Mouse (Mus musculus): Measurements from ENCODE around the gene Fbf1. TPM values are rescaled to one million over a fixed set of nuclear protein-coding genes. Genes with fewer than 3 reads are reported as not detected.

The Fbf1 gene
- polyA plus RNA-seq, 1 experiment from 2014 or later, result 67.7 TPM

GRCm38 (mm10) chr11:116174775-116175448, 6.9 kb upstream of the Fbf1 start:
- Histone ChIP-seq H3K36me3 (replicated peaks) (peaks cover 76% of the 10 kb centered on the region), H3K4me3 (no peak overlapping the region), H3K4me1 (no peaks in the 10 kb centered on the region), H3K9me3 (no peaks in the 10 kb centered on the region), H3K27me3 (ENCODE audit: poor library complexity, severe bottlenecking) (no peaks in the 10 kb centered on the region), H3K27ac (no peak overlapping the region)
- WGBS, result 92% methylated on average over 22 of the region's 22 CpGs
- DNase-seq (ENCODE audit: extremely low spot score, low spot score), result no peak

GRCm38 (mm10) chr11:116171959-116172358, 4.0 kb upstream of the Fbf1 start:
- H3K4me1 ChIP-seq, result peaks cover 15% of the 10 kb centered on the region
- no peak for DNase-seq (ENCODE audit: extremely low spot score, low spot score)
- peaks cover 6% of the 10 kb centered on the region; the same call in 1 of the 2 replicates for H3K27me3 ChIP-seq (ENCODE audit: poor library complexity, severe bottlenecking)
- peaks cover 48% of the 10 kb centered on the region for H3K36me3 ChIP-seq (replicated peaks)
- no peaks in the 10 kb centered on the region for H3K9me3 ChIP-seq
- 90% methylated on average over 2 of the region's 2 CpGs for WGBS
- no peak overlapping the region for H3K4me3 ChIP-seq
- no peak overlapping the region for H3K27ac ChIP-seq

- Histone ChIP-seq H3K36me3 (replicated peaks) (peaks cover 44% of the 10 kb centered on the region), H3K27me3 (ENCODE audit: poor library complexity, severe bottlenecking) (peaks cover 6% of the 10 kb centered on the region; the same call in 1 of the 2 replicates), H3K4me1 (peaks cover 29% of the 10 kb centered on the region), H3K9me3 (no peaks in the 10 kb centered on the region), H3K4me3 (no peak overlapping the region), H3K27ac (no peak overlapping the region)
- no peak for DNase-seq (ENCODE audit: extremely low spot score, low spot score)
- WGBS, result 87% methylated on average over 5 of the region's 5 CpGs
Measured at GRCm38 (mm10) chr11:116170003-116170800, 2.2 kb upstream of the Fbf1 start.

GRCm38 (mm10) chr11:116169214-116169613, 1.2 kb upstream of the Fbf1 start:
- Histone ChIP-seq H3K4me1 (peaks cover 29% of the 10 kb centered on the region), H3K9me3 (no peaks in the 10 kb centered on the region), H3K27me3 (ENCODE audit: poor library complexity, severe bottlenecking) (peaks cover 6% of the 10 kb centered on the region; the same call in 1 of the 2 replicates), H3K4me3 (peak overlapping the region; percentile 68; the same call in 1 of the 2 replicates), H3K27ac (no peak overlapping the region), H3K36me3 (replicated peaks) (peaks cover 44% of the 10 kb centered on the region)
- 86% methylated on average over 3 of the region's 3 CpGs for WGBS
- DNase-seq (ENCODE audit: extremely low spot score, low spot score), result no peak

DNA sequence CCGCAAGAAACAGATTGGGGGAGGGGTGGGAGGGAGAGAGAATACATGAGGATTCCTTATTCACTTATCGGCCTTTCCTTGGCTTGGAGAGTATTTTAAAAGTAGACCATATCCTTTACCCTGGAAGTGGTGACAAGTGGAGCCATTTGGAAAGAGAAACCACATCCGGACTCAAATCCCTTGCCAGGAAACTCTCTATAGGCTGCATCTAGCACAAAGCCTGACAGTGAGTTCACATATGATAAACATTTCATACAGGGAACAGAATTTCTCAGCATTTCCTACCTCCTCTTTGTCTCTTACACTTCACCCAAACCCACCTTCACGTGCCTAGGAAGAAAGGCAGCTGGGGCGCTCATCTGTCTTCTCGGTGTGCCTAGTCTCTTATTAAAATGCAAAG, 734 bp downstream of the Fbf1 start:
- H3K36me3 ChIP-seq (replicated peaks), result peaks cover 41% of the 10 kb centered on the region
- no peaks in the 10 kb centered on the region for H3K9me3 ChIP-seq
- WGBS, result 21% methylated on average over 6 of the region's 6 CpGs
- H3K4me1 ChIP-seq, result peaks cover 47% of the 10 kb centered on the region
- peaks cover 6% of the 10 kb centered on the region; the same call in 1 of the 2 replicates for H3K27me3 ChIP-seq (ENCODE audit: poor library complexity, severe bottlenecking)
- H3K27ac ChIP-seq, result peak overlapping the region; percentile 92
- DNase-seq (ENCODE audit: extremely low spot score, low spot score), result no peak
- peak overlapping the region; percentile 68 for H3K4me3 ChIP-seq

- H3K27ac ChIP-seq, result peak overlapping the region; percentile 66
Measured at GRCm38 (mm10) chr11:116163002-116163401, 5.0 kb downstream of the Fbf1 start.

DNA sequence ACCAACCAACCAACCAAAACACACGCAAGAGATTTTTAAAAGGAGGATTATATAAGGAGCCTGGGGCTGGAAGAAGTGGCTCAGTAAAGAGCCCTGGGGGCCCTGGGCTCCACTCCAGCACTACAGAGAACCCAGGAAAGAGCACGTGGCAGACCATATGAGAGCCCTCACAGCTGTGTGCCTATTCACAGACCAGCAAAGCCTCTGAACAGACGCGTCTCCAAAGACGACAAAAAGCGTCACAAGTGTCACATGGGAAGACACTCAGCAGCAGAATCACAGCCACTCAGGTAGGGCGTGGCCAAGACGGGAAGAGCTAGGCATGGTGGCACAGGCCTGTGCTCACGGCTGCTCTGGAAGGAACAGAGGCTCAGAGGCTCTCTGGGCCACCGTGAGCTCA, 5.8 kb downstream of the Fbf1 start:
- peaks cover 43% of the 10 kb centered on the region for H3K4me1 ChIP-seq
- 85% methylated on average over 10 of the region's 10 CpGs for WGBS
- H3K27ac ChIP-seq, result peak overlapping the region; percentile 66; the same call in 1 of the 2 replicates
- H3K36me3 ChIP-seq (replicated peaks), result peaks cover 89% of the 10 kb centered on the region
- no peaks in the 10 kb centered on the region for H3K9me3 ChIP-seq
- no peaks in the 10 kb centered on the region for H3K27me3 ChIP-seq (ENCODE audit: poor library complexity, severe bottlenecking)
- no peak for DNase-seq (ENCODE audit: extremely low spot score, low spot score)
- no peak overlapping the region for H3K4me3 ChIP-seq

More at GRCm38 (mm10) chr11:116163002-116163401, 5.0 kb downstream of the Fbf1 start:
- Histone ChIP-seq H3K4me3 (no peak overlapping the region), H3K9me3 (no peaks in the 10 kb centered on the region), H3K4me1 (peaks cover 47% of the 10 kb centered on the region), H3K36me3 (replicated peaks) (peaks cover 80% of the 10 kb centered on the region), H3K27me3 (ENCODE audit: poor library complexity, severe bottlenecking) (no peaks in the 10 kb centered on the region)
- DNase-seq (ENCODE audit: extremely low spot score, low spot score), result no peak
- 45% methylated on average over 9 of the region's 9 CpGs for WGBS

- Histone ChIP-seq H3K9me3 (no peaks in the 10 kb centered on the region), H3K36me3 (replicated peaks) (peaks cover 97% of the 10 kb centered on the region), H3K27me3 (ENCODE audit: poor library complexity, severe bottlenecking) (no peaks in the 10 kb centered on the region), H3K27ac (no peak overlapping the region), H3K4me3 (no peak overlapping the region), H3K4me1 (peaks cover 34% of the 10 kb centered on the region)
- WGBS, result 78% methylated on average over 12 of the region's 12 CpGs
- no peak for DNase-seq (ENCODE audit: extremely low spot score, low spot score)
Measured at GRCm38 (mm10) chr11:116161312-116161711, 6.7 kb downstream of the Fbf1 start.

GRCm38 (mm10) chr11:116150960-116151359, 17.0 kb downstream of the Fbf1 start:
- Histone ChIP-seq H3K4me3 (no peak overlapping the region), H3K27ac (no peak overlapping the region), H3K4me1 (peaks cover 25% of the 10 kb centered on the region), H3K36me3 (replicated peaks) (peaks cover 100% of the 10 kb centered on the region), H3K9me3 (no peaks in the 10 kb centered on the region), H3K27me3 (ENCODE audit: poor library complexity, severe bottlenecking) (no peaks in the 10 kb centered on the region)
- DNase-seq (ENCODE audit: extremely low spot score, low spot score), result no peak
- 90% methylated on average over 2 of the region's 2 CpGs for WGBS

DNA sequence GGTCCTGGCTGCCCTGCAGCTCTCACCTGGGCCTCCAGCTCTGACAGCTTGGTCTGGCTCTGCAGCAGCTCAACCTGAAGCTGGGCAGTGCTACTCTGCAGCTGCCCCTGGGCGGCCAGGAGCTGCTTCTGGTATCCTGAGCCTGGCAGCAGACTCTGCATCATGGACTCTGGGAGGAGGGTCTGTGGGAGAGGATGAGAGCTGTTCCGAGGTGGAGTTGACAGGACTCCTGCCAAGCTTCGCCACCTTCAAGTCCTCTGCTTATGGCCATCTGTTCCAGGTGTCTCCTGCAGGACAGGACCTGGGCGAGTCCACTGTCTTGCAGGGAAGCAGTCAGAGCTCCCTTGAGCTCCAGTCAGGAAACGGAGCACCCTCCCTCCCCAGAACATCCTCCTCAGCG, 18.6 kb downstream of the Fbf1 start:
- Histone ChIP-seq H3K36me3 (replicated peaks) (peaks cover 100% of the 10 kb centered on the region), H3K27me3 (ENCODE audit: poor library complexity, severe bottlenecking) (no peaks in the 10 kb centered on the region), H3K4me1 (peaks cover 25% of the 10 kb centered on the region), H3K9me3 (no peaks in the 10 kb centered on the region), H3K4me3 (no peak overlapping the region), H3K27ac (0 out of 2 replicates have a peak overlapping the region, but pooled peaks have one; percentile 5)
- WGBS, result 90% methylated on average over 6 of the region's 6 CpGs
- DNase-seq (ENCODE audit: extremely low spot score, low spot score), result no peak

- H3K4me1 ChIP-seq, result peaks cover 25% of the 10 kb centered on the region
- H3K27me3 ChIP-seq (ENCODE audit: poor library complexity, severe bottlenecking), result no peaks in the 10 kb centered on the region
- no peak overlapping the region for H3K4me3 ChIP-seq
- H3K9me3 ChIP-seq, result no peaks in the 10 kb centered on the region
- DNase-seq (ENCODE audit: extremely low spot score, low spot score), result no peak
- 0 out of 2 replicates have a peak overlapping the region, but pooled peaks have one; percentile 5 for H3K27ac ChIP-seq
- H3K36me3 ChIP-seq (replicated peaks), result peaks cover 100% of the 10 kb centered on the region
- WGBS, result 74% methylated on average over 20 of the region's 20 CpGs
Measured at GRCm38 (mm10) chr11:116148761-116149221, 19.2 kb downstream of the Fbf1 start.

DNA sequence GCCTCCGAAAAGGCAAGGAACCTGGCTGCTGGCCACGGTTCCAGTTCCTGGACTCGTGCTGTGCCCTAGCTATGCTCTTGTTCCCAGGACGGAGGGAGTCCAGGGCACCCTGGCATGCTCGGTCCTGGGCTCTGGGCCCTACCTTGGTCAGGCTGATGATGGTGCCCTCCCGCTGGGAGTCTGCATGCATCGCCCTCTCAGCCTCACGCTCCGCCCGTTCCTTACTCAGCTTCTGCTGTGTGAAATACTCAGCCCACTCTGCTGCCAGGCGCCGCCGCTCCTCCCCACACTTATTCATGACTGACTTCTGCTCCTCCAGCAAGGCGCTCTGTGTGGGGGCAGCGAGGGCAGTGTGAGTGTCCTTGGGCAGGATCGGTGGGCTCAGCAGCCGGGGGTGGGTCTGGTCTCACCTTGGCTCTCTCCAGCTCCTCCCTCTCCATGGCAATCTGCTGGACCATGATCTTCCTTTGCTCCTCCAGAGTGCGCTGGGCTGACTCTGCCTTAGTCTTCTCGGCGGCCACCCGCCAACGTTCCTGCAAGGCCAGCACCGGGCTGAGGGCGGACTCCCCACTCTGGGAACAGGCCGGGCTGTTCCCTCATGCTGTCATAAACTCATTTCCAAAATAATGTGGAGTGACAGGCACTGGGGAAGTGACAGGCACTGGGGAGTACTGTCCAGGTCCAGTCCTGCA, 21.5 kb downstream of the Fbf1 start:
- Histone ChIP-seq H3K27me3 (ENCODE audit: poor library complexity, severe bottlenecking) (no peaks in the 10 kb centered on the region), H3K36me3 (replicated peaks) (peaks cover 100% of the 10 kb centered on the region), H3K4me3 (no peak overlapping the region), H3K4me1 (peaks cover 36% of the 10 kb centered on the region), H3K27ac (peak overlapping the region; percentile 4; the same call in 1 of the 2 replicates), H3K9me3 (no peaks in the 10 kb centered on the region)
- 76% methylated on average over 25 of the region's 25 CpGs for WGBS
- no peak for DNase-seq (ENCODE audit: extremely low spot score, low spot score)
